ENCODE assay signal across 8 mouse cellular contexts in genomic region chr16:28445800-28446333, GRCm38 (mm10).
DNase-seq lines count a peak whose midpoint lies in the region; ATAC-seq lines count a peak whose summit lies in the region.
"Had no signal": no experiment of that assay in that cellular context is flagged by ENCODE, and none has a peak within 500 bp of the region (broad histone marks: within the 10 kb centered on the region; RNA-seq: fewer than 3 reads in every experiment).

No protein-coding gene starts in this region.

- peak overlapping the region; percentile 69 for H3K4me3 ChIP-seq in lung, embryonic 16.5 days (ENCODE audit: low read length)
- peak overlapping the region; percentile 69 for H3K4me3 ChIP-seq in hindbrain, embryonic 10.5 days
- H3K4me3 ChIP-seq in liver, embryonic 15.5 days (replicated peaks): peak overlapping the region; percentile 40
- peak overlapping the region; percentile 72 for H3K4me3 ChIP-seq in stomach, embryonic 15.5 days (replicated peaks)
- H3K4me3 ChIP-seq: myocyte had no signal

- peaks cover 38% of the 10 kb centered on the region for H3K27me3 ChIP-seq in lung, embryonic 16.5 days (ENCODE audit: control insufficient read depth, insufficient read depth, low read depth, low read length)
- H3K27me3 ChIP-seq in hindbrain, embryonic 10.5 days (ENCODE audit: insufficient read depth, poor library complexity, severe bottlenecking): peaks cover 61% of the 10 kb centered on the region
- peaks cover 63% of the 10 kb centered on the region for H3K27me3 ChIP-seq in liver, embryonic 15.5 days
- 0 out of 2 replicates have a peak, but pooled peaks cover 16% of the 10 kb centered on the region for H3K27me3 ChIP-seq in stomach, embryonic 15.5 days (replicated peaks)

- H3K9ac ChIP-seq in lung, embryonic 16.5 days (ENCODE audit: low read length): peak overlapping the region; percentile 65
- no peak overlapping the region for H3K9ac ChIP-seq in liver, embryonic 15.5 days
- H3K9ac ChIP-seq in stomach, embryonic 15.5 days: peak overlapping the region; percentile 37; the same call in 1 of the 2 replicates

- no peaks in the 10 kb centered on the region for H3K9me3 ChIP-seq in lung, embryonic 16.5 days (ENCODE audit: control insufficient read depth, low read length)
- no peaks in the 10 kb centered on the region for H3K9me3 ChIP-seq in hindbrain, embryonic 10.5 days
- H3K9me3 ChIP-seq in liver, embryonic 15.5 days (replicated peaks): no peaks in the 10 kb centered on the region
- no peaks in the 10 kb centered on the region for H3K9me3 ChIP-seq in stomach, embryonic 15.5 days

- no peak for DNase-seq in lung, adult 18-20 months
- peak; percentile 48 for DNase-seq in embryo, embryonic 11 days
- no peak for DNase-seq in hindbrain, embryonic 10.5 days (ENCODE audit: low spot score)

- WGBS in lung, embryonic 16.5 days: under 1% methylated on average over 42 of the region's 42 CpGs
- under 1% methylated on average over 42 of the region's 42 CpGs for WGBS in hindbrain, embryonic 10.5 days
- 1% methylated on average over 38 of the region's 42 CpGs for WGBS in liver, embryonic 15.5 days (ENCODE audit: insufficient replicate concordance)
- under 1% methylated on average over 42 of the region's 42 CpGs for WGBS in stomach, embryonic 15.5 days

- peak; percentile 48; the same call in 1 of the 2 replicates for ATAC-seq in lung, embryonic 16.5 days (ENCODE audit: low read depth)
- no peak for ATAC-seq in liver, embryonic 15.5 days (ENCODE audit: insufficient read depth)
- ATAC-seq in stomach, embryonic 15.5 days (ENCODE audit: insufficient read depth, low FRiP score, low read depth): no peak
- ATAC-seq in inflammation-experienced regulatory T-cells, adult 6 months: no peak

- H3K4me1 ChIP-seq in lung, embryonic 16.5 days (replicated peaks; ENCODE audit: control insufficient read depth, insufficient read depth, low read length): peaks cover 4% of the 10 kb centered on the region; the same call in 1 of the 2 replicates
- peaks cover 25% of the 10 kb centered on the region for H3K4me1 ChIP-seq in hindbrain, embryonic 10.5 days (replicated peaks)
- no peaks in the 10 kb centered on the region for H3K4me1 ChIP-seq in liver, embryonic 15.5 days (replicated peaks)
- H3K4me1 ChIP-seq in stomach, embryonic 15.5 days: 0 out of 2 replicates have a peak, but pooled peaks cover 11% of the 10 kb centered on the region

- no peak overlapping the region for H3K27ac ChIP-seq in lung, embryonic 16.5 days (ENCODE audit: low read length)
- peak overlapping the region; percentile 80 for H3K27ac ChIP-seq in hindbrain, embryonic 10.5 days
- no peak overlapping the region for H3K27ac ChIP-seq in liver, embryonic 15.5 days (replicated peaks)
- no peak overlapping the region for H3K27ac ChIP-seq in stomach, embryonic 15.5 days

- peak overlapping the region; percentile 100 for H3K4me2 ChIP-seq in lung, embryonic 16.5 days (ENCODE audit: low read depth, low read length)
- peak overlapping the region; percentile 65 for H3K4me2 ChIP-seq in liver, embryonic 15.5 days
- peak overlapping the region; percentile 98 for H3K4me2 ChIP-seq in stomach, embryonic 15.5 days

- H3K36me3 ChIP-seq in lung, embryonic 16.5 days (ENCODE audit: control insufficient read depth, insufficient read depth, low read length): no peaks in the 10 kb centered on the region
- no peaks in the 10 kb centered on the region for H3K36me3 ChIP-seq in hindbrain, embryonic 10.5 days
- no peaks in the 10 kb centered on the region for H3K36me3 ChIP-seq in liver, embryonic 15.5 days (replicated peaks)
- H3K36me3 ChIP-seq in stomach, embryonic 15.5 days: no peaks in the 10 kb centered on the region
